Mouse (Mus musculus) liver, adult 2 months (tissue): ENCODE measurements around the gene Per3. TPM values are rescaled to one million over a fixed set of nuclear protein-coding genes. Genes with fewer than 3 reads are reported as not detected.

Source experiments
- DNase-seq: peaks from one replicate; pipeline ENCODE4 v3.0.0-alpha.2; 2011; ENCODE audit warnings: low read depth, low spot score; ENCODE audit errors: extremely low read depth
- H3K27ac ChIP-seq: fragments of 200-500 bp; replicated peaks from 2 replicates; pipeline ENCODE4 v1.5.1; 2012; ENCODE audit warnings: low read depth, mild to moderate bottlenecking, control low read depth, inconsistent platforms, low read length; ENCODE audit not compliant: insufficient read depth
- H3K27me3 ChIP-seq: fragments of 200-500 bp; 2 replicates; pipeline ENCODE4 v1.6.1; 2012; ENCODE audit warnings: mild to moderate bottlenecking, moderate library complexity, low read length, inconsistent platforms; ENCODE audit not compliant: control insufficient read depth, insufficient read depth
- H3K36me3 ChIP-seq: fragments of 200-500 bp; 2 replicates; pipeline ENCODE4 v1.6.1; 2012; ENCODE audit warnings: low read length, inconsistent platforms; ENCODE audit not compliant: control insufficient read depth, insufficient read depth
- H3K4me1 ChIP-seq: fragments of 200-500 bp; 2 replicates; pipeline ENCODE4 v1.6.1; 2011; ENCODE audit warnings: low read length; ENCODE audit not compliant: control insufficient read depth, insufficient read depth
- H3K4me3 ChIP-seq: fragments of 200-500 bp; 2 replicates; pipeline ENCODE4 v1.5.1; 2011; ENCODE audit warnings: low read depth, mild to moderate bottlenecking, control low read depth, low read length, moderate library complexity; ENCODE audit not compliant: insufficient read depth
- H3K79me2 ChIP-seq: fragments of 200-500 bp; 2 replicates; pipeline ENCODE4 v1.6.1; 2012; ENCODE audit warnings: inconsistent platforms, mild to moderate bottlenecking, low read length, moderate library complexity; ENCODE audit not compliant: control insufficient read depth, insufficient read depth
- H3K9ac ChIP-seq: fragments of 200-500 bp; 2 replicates; pipeline ENCODE4 v1.6.1; 2012; ENCODE audit warnings: low read depth, mild to moderate bottlenecking, control low read depth, inconsistent platforms, low read length
- CTCF ChIP-seq: fragments of 200-500 bp; IDR thresholded peaks from 2 replicates; pipeline ENCODE4 v1.5.1; 2011; ENCODE audit warnings: low read depth, low read length, control low read depth
- POLR2A ChIP-seq: fragments of 200-500 bp; IDR thresholded peaks from 2 replicates; pipeline ENCODE4 v1.6.1; 2011; ENCODE audit warnings: low read length, control low read depth; ENCODE audit not compliant: insufficient read depth; ENCODE audit errors: extremely low read depth
- WGBS: fragments of 180-500 bp; shearing (Covaris S2); methylation state at CpG from one replicate; pipeline ENCODE4 v1.1.7; 2018; 5-methylcytosine and 5-hydroxymethylcytosine counted together
- polyA plus RNA-seq: library from polyadenylated mRNA; depleted of rRNA; stranded (reverse); fragments of >200 nt; gene quantifications from 2 replicates; pipeline ENCODE4 v1.2.3, GENCODE M21; 2012
- total RNA-seq: library from RNA; depleted of rRNA; stranded (reverse); fragments of >200 nt; gene quantifications from 2 replicates; pipeline ENCODE4 v1.2.3, GENCODE M21; 2014

Per3 gene
- total and polyA plus RNA-seq, 2 experiments, result 4.0 to 28.9 TPM

GRCm38 (mm10) chr4:151081355-151081754 lies 36.9 kb upstream of the Per3 start:
- no peaks in the 10 kb centered on the region for H3K27me3 ChIP-seq
- TF ChIP-seq CTCF, result no peak
- no peak for TF ChIP-seq POLR2A
- H3K4me3 ChIP-seq, result no peak overlapping the region
- H3K4me1 ChIP-seq, result no peaks in the 10 kb centered on the region
- H3K79me2 ChIP-seq, result no peaks in the 10 kb centered on the region
- 69% methylated on average over 2 of the region's 2 CpGs for WGBS
- no peak for DNase-seq
- H3K9ac ChIP-seq, result no peak overlapping the region
- no peaks in the 10 kb centered on the region for H3K36me3 ChIP-seq
- no peak overlapping the region for H3K27ac ChIP-seq

- Histone ChIP-seq H3K36me3 (no peaks in the 10 kb centered on the region), H3K27ac (no peak overlapping the region), H3K4me1 (no peaks in the 10 kb centered on the region), H3K27me3 (no peaks in the 10 kb centered on the region), H3K4me3 (no peak overlapping the region), H3K79me2 (no peaks in the 10 kb centered on the region), H3K9ac (no peak overlapping the region)
- TF ChIP-seq POLR2A (no peak), CTCF (no peak)
- DNase-seq, result no peak
- 88% methylated on average over 15 of the region's 15 CpGs for WGBS
These were observed 30.4 kb upstream of the Per3 start for GRCm38 (mm10) chr4:151074817-151075216.

- Histone ChIP-seq H3K27ac (no peak overlapping the region), H3K27me3 (no peaks in the 10 kb centered on the region), H3K36me3 (no peaks in the 10 kb centered on the region), H3K4me1 (no peaks in the 10 kb centered on the region), H3K79me2 (no peaks in the 10 kb centered on the region), H3K9ac (no peak overlapping the region), H3K4me3 (no peak overlapping the region)
- TF ChIP-seq CTCF (peak; percentile 64), POLR2A (no peak)
- peak; percentile 24 for DNase-seq
- WGBS, result 42% methylated on average over 13 of the region's 13 CpGs
These were observed 28.8 kb upstream of the Per3 start for GRCm38 (mm10) chr4:151073108-151073744.

- no peak overlapping the region for H3K4me3 ChIP-seq
- H3K4me1 ChIP-seq, result no peaks in the 10 kb centered on the region
- no peak for TF ChIP-seq POLR2A
- no peak for TF ChIP-seq CTCF
- H3K27ac ChIP-seq, result no peak overlapping the region
- no peaks in the 10 kb centered on the region for H3K36me3 ChIP-seq
- H3K79me2 ChIP-seq, result no peaks in the 10 kb centered on the region
- no peak overlapping the region for H3K9ac ChIP-seq
- no peak for DNase-seq
- 70% methylated on average over 7 of the region's 7 CpGs for WGBS
- no peaks in the 10 kb centered on the region for H3K27me3 ChIP-seq
These were observed 26.5 kb upstream of the Per3 start for GRCm38 (mm10) chr4:151070962-151071361.

- Histone ChIP-seq H3K4me1 (no peaks in the 10 kb centered on the region), H3K9ac (no peak overlapping the region), H3K27ac (no peak overlapping the region), H3K36me3 (no peaks in the 10 kb centered on the region), H3K79me2 (no peaks in the 10 kb centered on the region), H3K4me3 (no peak overlapping the region), H3K27me3 (no peaks in the 10 kb centered on the region)
- DNase-seq, result no peak
- TF ChIP-seq POLR2A, result no peak
- TF ChIP-seq CTCF, result no peak
- 59% methylated on average over 4 of the region's 4 CpGs for WGBS
These were observed 24.3 kb upstream of the Per3 start for GRCm38 (mm10) chr4:151068751-151069150.

GRCm38 (mm10) chr4:151059566-151059965 lies 15.1 kb upstream of the Per3 start:
- Histone ChIP-seq H3K4me1 (peaks cover 2% of the 10 kb centered on the region), H3K79me2 (peaks cover 17% of the 10 kb centered on the region), H3K27me3 (no peaks in the 10 kb centered on the region), H3K36me3 (peaks cover 8% of the 10 kb centered on the region; the same call in 1 of the 2 replicates), H3K27ac (no peak overlapping the region), H3K9ac (no peak overlapping the region), H3K4me3 (no peak overlapping the region)
- DNase-seq, result no peak
- WGBS, result 97% methylated on average over 4 of the region's 4 CpGs
- no peak for TF ChIP-seq POLR2A
- TF ChIP-seq CTCF, result no peak
